Mouse (Mus musculus) G1E (cell line): ENCODE measurements around the gene Nrp1.

ENCODE experiments used
- CTCF ChIP-seq: IDR thresholded peaks from 2 replicates; pipeline ENCODE4 v1.5.1; 2012; ENCODE audit warnings: low read depth, low read length, inconsistent platforms, mixed read lengths
- GATA1 ChIP-seq: IDR thresholded peaks from 2 replicates; pipeline ENCODE4 v1.6.1; 2012; ENCODE audit warnings: borderline replicate concordance, low read length, inconsistent platforms, mixed read lengths
- POLR2AphosphoS5 ChIP-seq: IDR thresholded peaks from 2 replicates; pipeline ENCODE4 v1.6.1; 2012; ENCODE audit warnings: low read depth, low read length, inconsistent platforms; ENCODE audit not compliant: insufficient replicate concordance
- TAL1 ChIP-seq: conservative IDR thresholded peaks from 2 replicates; pipeline ENCODE4 v1.6.1; 2012; ENCODE audit warnings: low read depth, low read length, inconsistent platforms, mixed read lengths

DNA sequence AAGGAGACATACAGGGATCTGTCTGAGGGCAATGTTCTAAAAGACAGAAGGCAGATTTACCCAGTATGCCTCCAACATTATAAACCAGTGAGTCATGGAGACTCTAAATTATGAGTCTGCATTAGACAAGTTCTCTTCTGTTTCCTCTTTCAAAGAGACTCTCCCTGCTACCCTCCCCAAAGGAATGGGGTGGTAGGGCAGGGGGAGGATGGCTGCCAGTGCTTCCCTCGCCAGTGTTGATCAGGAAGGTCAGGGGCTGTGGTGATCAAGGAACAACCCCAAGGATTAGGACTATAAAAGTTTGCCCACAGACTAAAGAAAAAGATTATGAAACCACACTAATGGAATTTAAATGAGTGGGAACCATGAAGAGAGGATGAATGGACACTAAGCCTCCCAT lies 70.6 kb downstream of the Nrp1 start:
- TF ChIP-seq GATA1: no peak
- TF ChIP-seq CTCF: no peak
- TF ChIP-seq POLR2AphosphoS5: no peak
- TF ChIP-seq TAL1: no peak
